Mouse (Mus musculus): ENCODE measurements around the gene Ppig.

The Ppig gene

DNA sequence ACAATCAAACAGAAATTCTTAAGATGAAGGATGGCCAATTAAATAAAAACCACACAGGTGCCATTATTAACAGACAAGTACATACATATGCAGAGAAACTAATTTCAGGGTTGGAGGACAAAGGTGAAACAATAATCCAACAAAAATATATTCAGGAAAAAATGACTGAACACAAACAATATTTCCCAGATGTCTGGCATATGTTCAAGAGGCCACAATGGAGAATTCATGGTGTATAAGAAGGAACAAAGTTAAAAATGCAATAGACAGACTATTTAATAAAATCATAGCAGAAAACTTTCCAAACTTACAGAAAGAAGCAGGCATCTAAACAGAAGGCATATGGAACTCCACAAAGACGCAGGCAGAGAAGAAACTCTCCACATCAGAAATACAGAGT lies 42.4 kb downstream of the Ppig start:
- no peak for DNase-seq

DNA sequence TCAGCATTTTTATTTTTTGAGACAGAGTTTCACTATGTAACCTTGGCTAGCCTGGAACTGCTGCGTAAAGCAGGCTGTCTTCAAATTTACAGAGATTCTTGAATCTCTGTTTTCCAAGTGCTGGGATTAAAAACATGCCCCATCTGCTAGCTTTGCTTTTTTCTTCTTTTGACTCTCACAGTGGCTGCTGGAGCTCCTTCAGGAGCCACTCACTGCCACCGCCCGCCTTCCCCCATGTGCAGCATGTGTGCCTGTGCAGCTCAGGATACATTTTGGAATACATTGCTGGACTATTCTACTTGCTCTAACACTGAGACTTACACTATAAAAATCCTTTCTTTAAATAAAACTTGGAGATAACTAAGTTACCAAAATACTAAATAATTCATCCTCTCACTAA lies 51.0 kb downstream of the Ppig start:
- no peak for DNase-seq

DNA sequence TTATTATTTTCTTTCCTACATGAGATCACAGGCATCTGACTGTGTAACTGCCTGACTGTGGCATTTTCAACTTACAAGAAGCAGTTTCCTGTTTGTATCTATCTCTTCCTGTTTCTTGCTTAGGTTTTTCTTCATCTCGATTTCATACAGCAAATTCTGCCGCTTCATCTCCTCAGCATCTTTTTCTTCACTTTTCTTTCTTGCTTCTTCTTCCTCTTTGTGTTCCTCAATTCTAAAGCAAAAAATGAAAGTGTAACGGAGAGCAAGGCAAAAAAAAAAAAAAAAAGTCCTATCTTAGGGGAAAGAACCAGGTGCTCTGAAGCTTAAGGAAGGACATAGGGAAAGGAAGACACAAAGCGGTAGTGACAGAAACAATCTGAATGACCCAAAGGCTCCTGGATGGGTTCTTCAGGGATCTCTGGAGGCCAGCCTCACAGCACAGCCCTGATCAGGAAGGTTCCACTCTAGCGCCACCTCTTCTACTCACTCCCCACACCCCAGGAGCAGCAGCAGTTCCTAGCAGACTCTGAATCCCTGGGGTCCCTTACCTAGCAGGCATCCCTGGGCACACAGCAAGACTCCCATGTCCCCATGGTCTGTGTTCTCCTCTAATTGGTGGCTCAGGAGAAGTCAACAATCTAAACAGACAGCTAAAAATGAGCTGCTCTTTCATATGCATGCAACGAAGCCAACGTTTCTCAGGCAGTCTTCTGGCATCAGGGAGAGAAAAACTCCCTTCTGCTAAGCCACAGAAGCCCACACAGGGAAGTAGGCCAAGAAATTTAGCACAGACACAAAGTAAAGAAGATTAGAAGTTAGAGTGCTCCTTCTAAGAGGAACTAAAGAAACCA lies 55.9 kb downstream of the Ppig start:
- DNase-seq: peak in 1 of 2 experiments; percentile 30

DNA sequence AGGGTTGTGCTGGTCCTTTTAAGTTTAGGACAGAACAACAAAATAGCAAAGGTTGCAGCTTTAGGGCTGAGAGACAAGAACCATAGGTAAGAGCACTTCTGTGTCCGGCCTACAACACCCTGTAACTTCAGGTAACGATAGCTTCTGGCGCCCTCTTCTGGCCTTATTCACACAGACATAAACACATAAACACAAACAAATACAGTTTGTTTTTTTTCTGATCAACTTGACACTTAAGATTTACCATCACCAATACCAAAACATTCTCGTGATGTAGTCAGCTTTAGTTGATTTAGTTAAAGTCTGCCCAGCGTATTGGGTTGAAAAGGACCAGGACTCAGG lies 56.5 kb downstream of the Ppig start:
- DNase-seq: peak in 1 of 2 experiments; percentile 37

DNA sequence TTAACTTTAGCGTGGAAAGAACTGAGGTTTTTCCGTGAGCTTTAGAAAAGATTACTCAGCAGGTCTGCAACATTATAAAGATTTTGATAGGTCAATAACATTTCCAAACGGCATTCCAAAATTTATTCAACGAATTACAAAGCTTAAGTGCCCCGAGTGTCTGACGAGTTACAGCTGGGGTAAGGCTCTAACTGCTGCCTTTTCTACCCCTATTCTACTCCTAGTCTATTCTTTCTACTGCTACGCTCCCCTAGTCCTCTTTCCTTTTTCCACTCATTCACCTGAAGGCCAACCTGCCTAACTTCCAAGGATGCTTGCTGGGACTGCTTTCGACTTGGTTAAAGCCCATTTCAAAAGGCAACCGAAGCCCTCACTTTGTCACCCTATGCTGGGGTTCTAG lies 66.6 kb downstream of the Ppig start:
- DNase-seq: no peak

DNA sequence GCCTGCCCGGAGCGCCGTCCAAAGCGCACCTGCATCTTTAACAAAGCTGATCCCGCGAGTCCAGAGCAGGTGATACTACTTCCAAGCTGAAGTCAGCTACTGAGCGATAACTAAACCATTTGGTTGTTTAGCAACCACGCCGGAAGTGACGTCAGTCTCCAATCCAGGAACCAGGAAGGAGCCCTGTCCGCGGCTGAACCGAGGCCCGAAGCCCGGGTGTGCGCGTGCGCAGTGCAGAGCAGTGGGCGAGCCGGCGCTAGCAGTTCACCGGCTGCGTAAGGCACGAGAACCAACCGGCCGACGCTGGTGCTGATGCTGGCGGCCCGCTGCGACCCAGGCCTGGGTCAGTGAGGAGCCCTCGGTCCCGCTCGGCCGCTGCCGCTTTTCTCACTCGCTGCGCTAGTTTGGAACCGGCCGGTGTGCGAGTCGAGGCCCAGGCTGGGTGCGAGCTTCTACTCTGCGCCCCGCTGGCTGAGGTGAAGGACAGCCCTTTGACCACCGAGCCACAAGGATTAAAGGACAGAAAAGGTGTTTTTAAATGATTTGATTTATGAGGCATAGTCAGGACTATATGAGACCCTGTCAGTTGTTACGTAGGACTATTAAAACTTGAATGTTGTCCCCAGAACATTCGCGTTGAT lies 67.2 kb downstream of the Ppig start, which contains the start of the genes Ccdc173 and Phospho2:
Ccdc173 (minus strand) TSS at position 147 of the 641 bp plus-strand sequence.
Phospho2 (plus strand) TSS at position 195 of the 641 bp plus-strand sequence.
- peak; percentile 96 for DNase-seq

DNA sequence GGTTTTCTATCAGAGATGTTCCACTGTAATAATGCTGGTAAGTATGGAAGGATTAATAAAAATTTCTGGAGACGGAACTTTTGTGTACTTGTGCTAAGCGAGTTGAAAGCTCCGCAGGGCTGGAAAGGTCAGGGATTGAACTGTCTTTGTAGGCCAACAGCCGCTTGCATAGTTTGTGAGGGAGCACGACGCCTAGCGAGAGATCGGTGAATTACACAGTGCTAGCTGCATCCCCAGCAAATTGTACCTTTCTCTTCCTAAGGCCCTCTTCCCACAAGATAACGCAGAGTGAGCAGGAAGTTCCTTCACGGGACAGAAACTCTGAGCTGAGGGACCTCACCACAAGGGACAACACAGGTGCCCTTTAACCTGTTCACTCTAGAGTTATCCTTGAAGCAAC lies 67.9 kb downstream of the Ppig start:
- peak; percentile 67 to 86 for DNase-seq

DNA sequence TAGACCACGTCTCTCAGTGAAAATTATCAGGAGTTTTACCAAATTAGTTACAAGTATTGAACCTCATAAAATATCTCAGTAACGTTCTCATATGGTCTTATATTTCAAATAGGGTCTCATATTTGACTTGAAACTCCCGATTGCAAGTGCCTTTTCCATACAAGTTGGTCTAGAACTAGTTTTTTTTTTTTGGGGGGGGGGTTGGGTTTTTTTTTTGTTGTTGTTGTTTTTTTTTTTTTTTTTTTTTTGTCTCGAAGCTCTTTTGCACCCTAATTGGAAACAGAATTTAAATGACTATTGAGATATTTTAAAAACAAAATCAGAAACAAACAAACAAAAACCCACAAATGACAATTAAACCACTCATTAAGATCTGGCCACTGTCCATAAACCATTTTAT lies 68.4 kb downstream of the Ppig start:
- no peak for DNase-seq

DNA sequence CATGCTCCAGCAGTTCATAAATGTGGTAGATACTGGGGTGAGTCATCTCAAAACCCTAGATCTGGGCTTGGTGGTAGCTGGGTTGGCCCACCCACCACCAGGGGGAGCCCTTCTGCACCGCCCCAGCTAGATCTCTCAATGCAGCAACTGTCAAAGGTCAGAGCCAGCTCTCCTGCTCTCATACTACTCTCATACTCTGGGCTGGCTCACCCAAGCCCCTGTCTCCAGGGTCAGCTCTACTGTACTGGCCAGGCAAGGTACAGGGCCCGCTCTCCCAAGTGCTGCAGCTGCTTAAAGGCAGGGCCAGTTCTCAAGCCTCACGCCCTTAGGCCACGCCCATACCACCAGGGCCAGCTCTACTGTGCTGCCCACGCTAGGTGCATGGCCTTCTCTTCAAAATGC lies 80.6 kb downstream of the Ppig start:
- peak; percentile 51 to 81 for DNase-seq
